Mouse (Mus musculus) thymus, postnatal 4 days (tissue): ENCODE measurements around the gene Cmas.

Experiments
- DNase-seq: peaks from one replicate; pipeline ENCODE4 v3.0.0; 2021

Cmas gene

GRCm38 (mm10) chr6:142795087-142795486, 38.6 kb downstream of the Cmas start:
- no peak for DNase-seq

GRCm38 (mm10) chr6:142795655-142796441, 39.4 kb downstream of the Cmas start:
- no peak for DNase-seq

- DNase-seq: no peak
These were observed 41.5 kb downstream of the Cmas start for GRCm38 (mm10) chr6:142797996-142798395.

- DNase-seq: no peak
These were observed 42.4 kb downstream of the Cmas start for GRCm38 (mm10) chr6:142798837-142799236.

- DNase-seq: no peak
These were observed 43.4 kb downstream of the Cmas start for GRCm38 (mm10) chr6:142799704-142800374.

GRCm38 (mm10) chr6:142801687-142802086, 45.2 kb downstream of the Cmas start:
- DNase-seq: no peak

DNA sequence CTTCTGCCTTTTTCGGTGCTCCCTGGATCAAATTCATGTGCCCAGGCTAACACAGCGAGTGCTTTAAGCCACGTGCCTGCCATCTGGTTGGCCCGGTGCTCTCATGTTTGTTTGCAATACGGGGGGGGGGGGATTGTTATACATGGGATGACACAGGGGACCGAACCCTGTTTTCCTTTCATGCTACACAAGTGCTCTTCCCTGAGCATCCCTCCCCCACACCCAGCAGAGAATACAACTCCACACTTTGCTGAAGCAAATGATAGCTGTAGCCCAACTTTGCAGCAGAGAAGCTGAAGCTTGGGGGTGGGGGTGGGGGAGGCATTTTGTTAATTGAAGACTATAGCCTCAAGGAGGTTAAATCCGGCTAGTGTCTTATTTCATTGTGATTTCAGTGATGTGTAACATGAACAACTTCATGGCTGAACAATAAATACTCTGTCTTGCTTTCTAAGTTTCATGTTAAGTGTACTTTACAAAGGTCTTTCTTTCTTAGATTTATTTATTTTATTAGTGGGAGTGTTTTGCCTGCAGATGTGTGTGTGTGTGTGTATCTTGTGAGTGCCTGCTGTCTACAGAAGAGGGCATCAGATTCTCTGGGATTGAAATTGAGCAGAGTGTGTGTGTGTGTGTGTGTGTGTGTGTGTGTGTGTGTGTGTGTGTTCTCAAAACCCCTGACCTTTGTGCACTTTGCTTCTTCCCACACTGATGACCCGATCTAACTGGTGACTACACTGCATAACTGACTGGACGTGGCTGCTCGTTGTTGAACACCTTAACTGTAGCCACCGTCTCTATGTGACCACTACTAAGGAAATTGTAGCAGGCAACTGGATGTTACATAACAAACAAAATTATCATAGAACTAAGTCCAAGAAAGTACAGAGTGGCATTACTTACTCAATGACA, 46.4 kb downstream of the Cmas start:
- no peak for DNase-seq

DNA sequence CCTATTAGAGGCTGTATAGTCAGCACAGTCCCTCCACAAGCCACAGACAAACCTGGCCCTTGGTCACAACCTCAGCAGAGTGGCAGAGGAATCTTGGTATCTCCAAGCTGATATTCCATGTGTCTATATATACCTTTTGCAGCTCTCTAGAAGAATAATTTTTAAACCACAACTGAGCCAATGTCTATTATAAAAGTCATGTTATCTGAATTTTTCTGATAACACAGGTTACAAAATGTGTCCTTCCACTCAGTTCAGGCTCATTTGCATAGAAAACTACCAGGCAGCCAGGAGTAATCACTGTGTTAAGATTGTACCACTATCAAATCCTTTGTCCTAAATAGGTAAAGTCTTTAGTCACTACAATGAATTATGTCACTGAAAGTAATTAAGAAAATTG, 47.9 kb downstream of the Cmas start, which contains the start of gene Sult6b2:
TSS of gene Sult6b2 (minus strand) at position 101 of the 400 bp plus-strand sequence.
- DNase-seq: no peak

DNA sequence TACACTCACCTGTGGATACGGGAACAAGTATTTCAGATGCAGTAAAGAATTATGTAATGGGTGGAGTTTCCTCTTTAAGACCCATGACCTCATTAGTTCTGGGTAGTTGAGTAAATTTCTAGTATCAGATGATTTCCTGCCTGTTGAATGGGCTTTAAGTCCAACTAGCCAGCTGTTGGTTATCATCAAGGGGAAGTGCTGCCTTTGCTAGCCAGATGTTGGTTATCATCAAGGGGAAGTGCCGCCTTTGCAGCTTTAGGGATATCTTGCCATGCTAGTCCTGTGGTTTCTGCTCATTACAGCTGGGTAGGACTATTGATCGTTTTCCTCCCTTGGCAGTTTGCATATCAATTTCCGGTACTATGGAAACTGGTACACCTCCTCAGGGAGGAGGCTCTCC, 49.8 kb downstream of the Cmas start:
- DNase-seq: no peak

DNA sequence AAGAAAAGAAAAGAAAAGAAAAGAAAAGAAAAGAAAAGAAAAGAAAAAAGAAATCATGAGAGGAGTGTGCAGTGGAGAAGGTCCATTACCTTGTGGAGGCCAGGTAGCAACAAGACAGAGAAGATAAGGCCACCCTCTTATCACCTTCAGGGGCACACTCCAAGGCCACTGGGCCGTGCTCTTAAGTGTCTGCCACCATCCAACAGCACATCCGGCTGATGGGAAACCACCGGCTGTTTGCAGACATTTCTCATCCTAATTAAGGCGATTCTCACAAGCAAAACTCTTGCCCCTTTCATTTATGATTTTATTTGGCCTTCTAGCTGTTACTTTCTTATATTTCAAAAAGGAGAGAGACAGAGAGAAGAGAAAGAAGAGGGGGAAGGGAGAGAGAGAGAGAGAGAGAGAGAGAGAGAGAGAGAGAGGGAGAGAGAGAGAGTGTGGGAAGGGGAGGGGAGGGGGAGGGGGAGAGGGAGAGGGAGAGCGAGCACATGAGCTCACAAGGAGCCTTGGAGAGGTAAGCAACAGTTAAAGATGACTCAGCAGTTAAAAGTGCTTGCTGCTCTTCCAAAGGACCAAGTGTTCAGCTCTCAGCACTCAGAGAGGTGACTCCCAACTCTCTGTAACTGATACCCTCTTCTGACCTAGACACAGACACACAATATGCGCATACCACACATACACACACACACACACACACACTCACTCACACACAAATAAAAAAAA, 53.0 kb downstream of the Cmas start:
- no peak for DNase-seq

- DNase-seq: no peak
These were observed 53.8 kb downstream of the Cmas start for GRCm38 (mm10) chr6:142810239-142810638.

- no peak for DNase-seq
These were observed 56.5 kb downstream of the Cmas start for GRCm38 (mm10) chr6:142812969-142813368.

DNA sequence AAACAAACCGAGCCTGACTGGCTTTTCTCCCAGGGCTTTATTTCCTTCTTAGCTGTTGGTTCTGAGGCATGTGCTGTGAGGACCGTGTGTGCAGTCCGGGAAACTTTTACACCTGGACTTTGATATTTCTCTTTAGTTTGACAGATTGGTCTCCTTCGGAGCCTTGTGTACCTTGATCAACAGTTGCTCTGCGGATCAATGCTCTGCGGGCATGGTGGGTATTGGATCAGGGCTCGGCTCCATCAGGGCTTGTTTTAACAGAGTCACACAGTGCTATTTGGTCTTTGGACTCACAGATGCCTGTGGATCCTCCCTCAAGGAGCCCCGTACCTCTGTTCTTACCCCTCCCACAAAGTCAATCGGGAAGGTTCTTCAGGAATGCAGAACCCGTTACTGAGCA, 57.5 kb downstream of the Cmas start:
- no peak for DNase-seq

- peak; percentile 96 for DNase-seq
These were observed 58.0 kb downstream of the Cmas start for GRCm38 (mm10) chr6:142814495-142814921.

DNA sequence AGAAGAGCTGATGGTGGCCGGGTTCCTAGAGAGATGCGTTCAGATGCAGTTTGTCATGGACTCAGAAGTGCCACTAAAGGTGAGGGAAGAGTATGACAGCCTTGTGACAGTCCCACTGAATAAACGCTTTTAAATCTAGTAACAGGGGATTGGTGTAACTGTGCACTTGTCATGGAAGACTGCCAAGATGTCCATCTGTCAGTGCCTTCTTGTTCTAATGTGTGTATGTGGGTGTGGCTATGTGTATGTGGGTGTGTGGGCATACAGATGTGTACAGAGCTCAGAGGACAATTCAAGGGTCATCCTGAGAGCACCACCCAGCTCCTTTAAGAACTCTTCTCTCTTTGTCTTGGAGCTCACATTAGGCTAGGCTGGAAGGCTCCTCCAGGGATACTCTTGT, 59.0 kb downstream of the Cmas start:
- DNase-seq: no peak

- no peak for DNase-seq
These were observed 61.8 kb downstream of the Cmas start for GRCm38 (mm10) chr6:142818306-142818705.

GRCm38 (mm10) chr6:142823008-142823787, 66.7 kb downstream of the Cmas start:
- no peak for DNase-seq
